Mouse (Mus musculus): ENCODE results near the gene Rapgef5.

- no peak for TF ChIP-seq CTCF (IDR thresholded peaks at IDR 0.05)
- TF ChIP-seq EP300 (IDR thresholded peaks at IDR 0.05): no peak
Measured at GRCm38 (mm10) chr12:117658821-117659220, 142.5 kb downstream of the Rapgef5 start.

Data from lung, postnatal 0 days (tissue).